Mouse (Mus musculus) liver, adult (tissue): ENCODE results near the gene Apobec4.

Experiments
- GATA4 ChIP-seq: IDR thresholded peaks from 2 replicates; pipeline ENCODE4 v1.6.1; 2014; ENCODE audit warnings: mild to moderate bottlenecking, low read length; ENCODE audit not compliant: insufficient replicate concordance

The Apobec4 gene

GRCm38 (mm10) chr1:152750312-152750965 lies at the start of gene Apobec4:
Apobec4 (plus strand) TSS chr1:152750551.
- no peak for TF ChIP-seq GATA4

- TF ChIP-seq GATA4 = no peak
Measured at GRCm38 (mm10) chr1:152701066-152701465, 49.3 kb upstream of the Apobec4 start.

DNA sequence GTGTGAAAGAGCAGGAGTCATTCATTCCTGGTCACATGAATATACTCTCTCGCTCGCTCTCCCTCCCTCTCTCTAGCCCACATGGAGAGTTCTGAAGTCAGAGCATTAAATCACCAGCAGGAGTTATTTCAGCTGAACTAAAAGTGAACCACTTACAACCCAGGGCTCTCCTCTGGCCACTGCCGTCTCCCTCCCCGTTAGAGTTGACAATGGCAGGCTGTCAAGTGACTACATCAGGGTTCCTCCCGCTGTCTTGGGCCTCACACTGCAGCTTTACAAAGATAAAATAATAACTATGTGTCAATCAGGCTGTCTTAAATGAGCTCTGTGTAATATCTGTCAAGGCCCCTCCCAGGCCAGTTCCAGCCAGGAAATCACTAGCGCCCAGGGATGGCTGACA lies 47.4 kb upstream of the Apobec4 start:
- no peak for TF ChIP-seq GATA4

DNA sequence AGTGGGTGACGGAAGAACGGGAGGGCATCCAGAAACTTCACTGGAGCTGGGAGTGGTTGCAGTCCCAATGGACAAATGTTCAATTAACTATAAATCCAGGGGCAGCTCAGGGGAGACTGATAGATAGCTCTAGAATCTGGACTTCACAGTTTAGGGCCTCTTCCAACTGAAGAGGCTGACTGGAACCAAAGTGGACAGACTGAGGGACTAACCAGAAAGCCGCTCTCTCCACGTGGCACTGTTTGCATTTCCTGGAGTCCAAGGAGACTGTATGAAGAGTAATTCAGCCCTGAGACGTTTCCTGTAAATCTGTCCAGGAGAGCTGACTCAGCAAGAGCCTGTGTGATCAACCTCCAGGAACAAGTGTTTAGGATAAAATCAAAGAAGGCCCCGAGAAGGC lies 46.4 kb upstream of the Apobec4 start:
- no peak for TF ChIP-seq GATA4

GRCm38 (mm10) chr1:152707560-152707959 lies 42.8 kb upstream of the Apobec4 start:
- TF ChIP-seq GATA4 = no peak

DNA sequence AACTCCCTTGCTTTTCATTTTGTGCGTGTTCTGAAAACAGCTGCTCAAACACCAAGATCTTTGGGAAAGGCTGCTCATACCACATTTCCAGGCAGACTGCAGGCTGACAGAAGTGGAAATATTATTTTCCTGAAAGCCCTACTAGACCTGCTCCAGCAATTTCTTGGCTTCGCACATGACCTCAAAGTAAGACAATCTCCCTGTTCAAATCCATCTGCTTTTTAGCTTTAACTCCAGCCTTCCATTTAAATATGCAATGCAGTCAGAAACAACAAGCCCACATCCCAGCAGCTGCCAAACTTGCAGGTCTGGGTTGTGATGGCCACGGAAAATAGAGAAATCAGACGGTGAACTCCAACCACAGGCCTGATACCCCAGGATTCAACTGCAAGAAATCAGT lies 39.3 kb upstream of the Apobec4 start:
- TF ChIP-seq GATA4 = no peak

- TF ChIP-seq GATA4 = no peak
Measured at GRCm38 (mm10) chr1:152713924-152714323, 36.4 kb upstream of the Apobec4 start.

- TF ChIP-seq GATA4 = no peak
Measured at GRCm38 (mm10) chr1:152714405-152714804, 35.9 kb upstream of the Apobec4 start.

- no peak for TF ChIP-seq GATA4
Measured at GRCm38 (mm10) chr1:152717329-152717728, 33.0 kb upstream of the Apobec4 start.

DNA sequence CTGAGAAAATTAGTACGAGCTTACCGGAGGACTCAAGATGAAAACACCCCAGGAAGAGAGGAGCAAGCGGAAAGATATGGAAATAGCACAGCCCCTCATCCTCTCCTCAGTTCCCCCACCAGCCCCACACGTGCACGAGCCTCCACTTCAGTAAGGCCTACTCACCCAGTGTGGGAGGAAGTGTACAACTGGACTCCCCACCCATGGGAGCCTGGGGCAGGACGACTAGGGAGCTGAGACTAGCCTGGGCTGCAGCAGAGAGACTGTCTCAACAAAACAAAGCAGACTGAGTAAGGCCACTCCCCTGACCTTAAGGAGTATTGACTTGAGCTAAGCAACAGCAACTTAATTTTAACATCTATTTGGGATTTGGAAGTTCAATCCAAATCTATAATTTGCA lies 32.2 kb upstream of the Apobec4 start:
- TF ChIP-seq GATA4 = no peak

DNA sequence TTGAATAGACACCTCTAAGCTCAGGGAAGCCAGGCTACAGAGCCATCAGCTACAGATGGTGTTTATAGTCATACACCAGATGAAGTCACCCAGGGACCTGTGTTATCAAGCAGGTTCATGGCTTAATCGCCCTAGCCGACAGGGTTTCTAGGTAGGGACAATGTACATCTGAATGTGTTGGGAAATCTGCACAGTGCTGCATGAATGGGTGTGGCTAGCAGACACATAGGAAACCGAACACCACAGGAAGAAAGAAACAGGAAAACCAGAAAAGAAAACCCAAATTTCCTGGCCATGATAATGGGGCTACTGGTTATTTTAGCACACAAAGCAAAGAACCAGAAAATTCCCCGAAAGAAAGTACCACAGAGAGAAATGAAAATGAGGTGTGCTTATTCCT lies 29.4 kb upstream of the Apobec4 start:
- no peak for TF ChIP-seq GATA4

DNA sequence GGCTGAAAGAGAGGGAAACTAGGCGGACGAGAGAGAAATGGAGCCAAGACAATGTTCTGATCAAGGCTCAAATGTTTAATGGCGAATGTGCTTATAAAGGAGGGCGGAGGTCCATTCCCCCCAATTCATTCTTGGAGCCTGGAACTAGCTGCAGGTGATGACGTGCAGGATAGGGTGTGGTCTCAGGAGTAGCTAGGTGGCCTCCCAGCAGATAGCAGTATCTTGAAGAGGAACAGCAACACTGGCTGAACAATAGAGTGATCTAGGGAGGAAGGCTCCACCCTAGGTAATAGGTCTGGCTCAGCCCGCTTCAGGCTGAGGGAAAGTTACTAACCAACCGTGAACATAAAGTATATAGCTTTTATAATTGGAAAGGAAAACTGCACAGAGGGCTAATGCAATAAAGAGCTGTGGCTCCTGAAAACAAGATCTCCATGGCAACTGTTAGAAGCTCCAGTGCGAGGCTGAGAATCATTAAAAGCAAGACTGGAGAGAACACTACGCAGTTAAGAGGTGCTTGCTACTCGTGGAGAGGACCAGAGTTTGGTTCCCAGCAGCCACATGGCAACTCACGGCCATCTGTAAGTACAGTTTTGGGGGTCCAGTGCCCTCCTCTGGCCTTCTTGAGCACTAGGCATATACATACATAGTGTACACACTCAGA lies 28.7 kb upstream of the Apobec4 start:
- no peak for TF ChIP-seq GATA4

GRCm38 (mm10) chr1:152724286-152724685 lies 26.1 kb upstream of the Apobec4 start:
- no peak for TF ChIP-seq GATA4

- TF ChIP-seq GATA4 = no peak
Measured at GRCm38 (mm10) chr1:152726095-152726494, 24.3 kb upstream of the Apobec4 start.

DNA sequence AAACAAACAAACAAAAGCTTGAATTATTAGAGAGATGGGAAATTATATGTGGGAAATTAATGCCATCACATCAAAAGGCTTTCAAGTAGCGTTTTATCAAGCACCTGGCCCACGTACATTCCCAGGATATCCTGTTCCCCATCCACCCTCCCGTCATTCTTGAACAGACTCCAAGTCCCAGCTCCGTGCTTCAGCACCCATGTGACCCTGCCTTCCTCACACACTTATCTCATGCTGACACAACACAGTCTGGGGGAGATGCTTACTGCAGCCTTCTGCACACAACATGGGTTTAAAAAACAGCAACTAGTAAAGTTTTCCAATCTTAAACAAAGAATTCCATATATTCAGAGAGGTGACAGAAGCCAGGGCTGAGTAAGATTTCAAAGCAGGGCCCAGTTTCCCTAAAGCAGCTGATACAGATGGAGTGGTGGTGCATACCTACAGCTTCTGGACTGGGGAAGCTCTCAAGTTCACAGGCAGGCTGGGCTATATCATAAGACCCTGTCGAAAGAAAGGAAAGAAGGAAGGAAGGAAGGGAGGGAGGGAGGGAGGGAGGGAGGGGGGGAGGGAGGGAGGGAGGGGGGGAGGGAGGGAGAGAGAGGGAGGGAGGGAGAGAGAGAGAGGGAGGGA lies 22.6 kb upstream of the Apobec4 start:
- peak; percentile 73; the same call in 1 of the 2 replicates for TF ChIP-seq GATA4

- TF ChIP-seq GATA4 = no peak
Measured at GRCm38 (mm10) chr1:152738793-152739192, 11.6 kb upstream of the Apobec4 start.
